Mouse (Mus musculus): Measurements from ENCODE around the gene Sart1.

DNA sequence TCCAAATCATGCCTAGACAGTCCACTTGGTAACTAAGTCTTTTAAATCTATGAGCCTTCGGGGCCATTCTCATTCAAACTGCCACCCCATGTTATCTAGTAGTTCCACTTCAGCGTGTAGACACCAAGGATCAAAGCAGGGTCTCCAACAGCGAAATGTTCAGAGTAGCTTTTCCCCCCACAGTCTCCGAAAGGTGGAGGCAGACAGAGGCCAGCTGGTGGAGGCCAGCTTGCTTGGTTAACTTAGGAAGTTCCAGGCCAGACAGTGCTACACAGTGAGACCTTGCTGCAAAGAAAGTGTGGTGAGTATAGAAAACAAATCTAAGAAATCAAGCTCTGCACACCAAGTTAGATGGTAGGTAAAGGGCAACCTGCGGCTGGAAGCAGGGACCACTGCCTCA is 22.1 kb upstream of the Sart1 start:
- TF ChIP-seq POLR2A (IDR thresholded peaks at IDR 0.05; ENCODE audit: low read depth, low read length) = no peak
- TF ChIP-seq MXI1 (IDR thresholded peaks at IDR 0.05; ENCODE audit: low read depth, low read length) = no peak
- no peak for TF ChIP-seq MAFK (IDR thresholded peaks at IDR 0.05; ENCODE audit: insufficient replicate concordance, low read length)
- no peak for TF ChIP-seq CTCF (conservative IDR thresholded peaks at IDR 0.05 in 1 of 2, IDR thresholded peaks at IDR 0.05 in 1 of 2; ENCODE audit: low read depth in 2 of 2, low read length in 2 of 2)
- TF ChIP-seq ZKSCAN1 (IDR thresholded peaks at IDR 0.05; ENCODE audit: borderline replicate concordance, low read depth, low read length) = no peak
- TF ChIP-seq POLR2AphosphoS2 (IDR thresholded peaks at IDR 0.05; ENCODE audit: low read depth, low read length) = no peak
- no peak for TF ChIP-seq TCF12 (IDR thresholded peaks at IDR 0.05; ENCODE audit: low read depth, low read length)
- no peak for TF ChIP-seq EP300 (IDR thresholded peaks at IDR 0.05; ENCODE audit: low read length)
- TF ChIP-seq SIN3A (IDR thresholded peaks at IDR 0.05; ENCODE audit: low read length) = no peak
- no peak for TF ChIP-seq BHLHE40 (IDR thresholded peaks at IDR 0.05; ENCODE audit: low read depth, low read length)
- no peak for TF ChIP-seq MEF2A (IDR thresholded peaks at IDR 0.05; ENCODE audit: borderline replicate concordance, low read depth, low read length)
- no peak for TF ChIP-seq MAX (IDR thresholded peaks at IDR 0.05; ENCODE audit: low read length)
- no peak for TF ChIP-seq USF1 (IDR thresholded peaks at IDR 0.05; ENCODE audit: low read depth, low read length)
- no peak for TF ChIP-seq E2F4 (IDR thresholded peaks at IDR 0.05; ENCODE audit: insufficient replicate concordance, low read depth, low read length)
